Mouse (Mus musculus) G1E (cell line): ENCODE results near the gene Pla1a.

Source experiments
- CTCF ChIP-seq: IDR thresholded peaks from 2 replicates; pipeline ENCODE4 v1.5.1; 2012; ENCODE audit warnings: low read depth, low read length, inconsistent platforms, mixed read lengths
- GATA1 ChIP-seq: IDR thresholded peaks from 2 replicates; pipeline ENCODE4 v1.6.1; 2012; ENCODE audit warnings: borderline replicate concordance, low read length, inconsistent platforms, mixed read lengths

GRCm38 (mm10) chr16:38350939-38351338, 82.0 kb downstream of the Pla1a start:
- TF ChIP-seq CTCF (no peak), GATA1 (no peak)
